Mouse (Mus musculus) CH12.LX (cell line): Measurements from ENCODE around the gene Ermap. TPM values are rescaled to one million over a fixed set of nuclear protein-coding genes. Genes with fewer than 3 reads are reported as not detected.

Experiments
- DNase-seq: peaks from one replicate; pipeline ENCODE4 v3.0.0-alpha.2; 2013; ENCODE audit errors: extremely low read depth
- H3K27ac ChIP-seq: 2 replicates; pipeline ENCODE4 v1.5.1; 2012; ENCODE audit warnings: low read depth, mild to moderate bottlenecking, control low read depth, moderate library complexity; ENCODE audit not compliant: insufficient read depth
- H3K27me3 ChIP-seq: replicated peaks from 2 replicates; pipeline ENCODE3; 2012; ENCODE audit warnings: inconsistent platforms
- H3K36me3 ChIP-seq, 2 experiments: replicated peaks in 1 of 2; 2 replicates each; pipeline versions ENCODE3 to v1.6.1; 2012; ENCODE audit warnings: inconsistent platforms in 1 of 2, low read length in 1 of 2, mild to moderate bottlenecking in 1 of 2, mixed read lengths in 1 of 2, moderate library complexity in 1 of 2; ENCODE audit not compliant: control insufficient read depth in 1 of 2, insufficient read depth in 1 of 2
- H3K4me1 ChIP-seq, 2 experiments: 2 replicates each; pipeline ENCODE4 v1.6.1; 2012; ENCODE audit warnings: inconsistent platforms in 1 of 2, moderate library complexity in 1 of 2; ENCODE audit not compliant: insufficient read depth in 2 of 2, control insufficient read depth in 1 of 2
- H3K4me2 ChIP-seq: 2 replicates; pipeline ENCODE4 v1.6.1; 2012; ENCODE audit warnings: low read depth, mild to moderate bottlenecking, control low read depth; ENCODE audit not compliant: poor library complexity, insufficient read depth, severe bottlenecking
- H3K4me3 ChIP-seq, 3 experiments: fragments of 150-350 bp in 1 of 3; sonication (generic) in 1 of 3; replicated peaks in 1 of 3; 2 replicates each; pipeline versions ENCODE3 to v1.5.1; 2011 to 2012; ENCODE audit warnings: low read depth in 2 of 3, low read length in 2 of 3, mild to moderate bottlenecking in 2 of 3, moderate library complexity in 2 of 3, control low read depth in 1 of 3, improper control_type of control experiment in 1 of 3, inconsistent platforms in 1 of 3, mixed read lengths in 1 of 3; ENCODE audit not compliant: poor library complexity in 1 of 3
- H3K79me2 ChIP-seq: replicated peaks from 2 replicates; pipeline ENCODE4 v1.6.1; 2012; ENCODE audit warnings: mild to moderate bottlenecking, moderate library complexity; ENCODE audit not compliant: control insufficient read depth, poor library complexity, insufficient read depth, severe bottlenecking; ENCODE audit errors: extremely low read depth
- H3K9ac ChIP-seq: 2 replicates; pipeline ENCODE4 v1.6.1; 2012; ENCODE audit warnings: low read depth, mild to moderate bottlenecking, control low read depth, moderate library complexity; ENCODE audit not compliant: insufficient read depth
- H3K9me3 ChIP-seq: replicated peaks from 2 replicates; pipeline ENCODE3; 2012; ENCODE audit warnings: low read length, inconsistent platforms, mixed read lengths
- BHLHE40 ChIP-seq: IDR thresholded peaks from 2 replicates; pipeline ENCODE4 v1.6.1; 2011; ENCODE audit warnings: mild to moderate bottlenecking, low read depth, low read length, improper control_type of control experiment
- CHD1 ChIP-seq: IDR thresholded peaks from 2 replicates; pipeline ENCODE4 v1.6.1; 2012; ENCODE audit warnings: low read depth, low read length, improper control_type of control experiment, inconsistent platforms
- CHD2 ChIP-seq: IDR thresholded peaks from 2 replicates; pipeline ENCODE4 v1.6.1; 2011; ENCODE audit warnings: low read length, improper control_type of control experiment
- CTCF ChIP-seq, 2 experiments: IDR thresholded peaks in 1 of 2; conservative IDR thresholded peaks in 1 of 2; 2 replicates each; pipeline ENCODE4 v1.5.1; 2011 to 2012; ENCODE audit warnings: low read depth in 2 of 2, low read length in 2 of 2, improper control_type of control experiment in 1 of 2, inconsistent platforms in 1 of 2, mild to moderate bottlenecking in 1 of 2, moderate library complexity in 1 of 2
- E2F4 ChIP-seq: IDR thresholded peaks from 2 replicates; pipeline ENCODE4 v1.6.1; 2011; ENCODE audit warnings: low read depth, low read length, improper control_type of control experiment; ENCODE audit not compliant: insufficient replicate concordance
- ETS1 ChIP-seq: conservative IDR thresholded peaks from 2 replicates; pipeline ENCODE4 v1.6.1; 2012; ENCODE audit warnings: low read depth, mild to moderate bottlenecking, inconsistent platforms, low read length, improper control_type of control experiment, moderate library complexity
- GABPA ChIP-seq: IDR thresholded peaks from 2 replicates; pipeline ENCODE4 v1.6.1; 2012; ENCODE audit warnings: low read depth, low read length, improper control_type of control experiment, inconsistent platforms; ENCODE audit not compliant: insufficient replicate concordance
- HCFC1 ChIP-seq: IDR thresholded peaks from 2 replicates; pipeline ENCODE4 v1.6.1; 2012; ENCODE audit warnings: low read depth, mild to moderate bottlenecking, inconsistent platforms, low read length, improper control_type of control experiment
- IRF4 ChIP-seq: IDR thresholded peaks from 2 replicates; pipeline ENCODE4 v1.6.1; 2014; ENCODE audit warnings: low read depth, mild to moderate bottlenecking, inconsistent platforms, low read length, improper control_type of control experiment
- JUN ChIP-seq: IDR thresholded peaks from 2 replicates; pipeline ENCODE4 v1.6.1; 2011; ENCODE audit warnings: low read depth, mild to moderate bottlenecking, low read length, improper control_type of control experiment, moderate library complexity; ENCODE audit not compliant: insufficient read depth
- JUND ChIP-seq: conservative IDR thresholded peaks from 2 replicates; pipeline ENCODE4 v1.6.1; 2011; ENCODE audit warnings: low read depth, low read length, improper control_type of control experiment
- KAT2A ChIP-seq: IDR thresholded peaks from 2 replicates; pipeline ENCODE4 v1.6.1; 2012; ENCODE audit warnings: low read length, improper control_type of control experiment, inconsistent platforms; ENCODE audit not compliant: insufficient replicate concordance
- MAFK ChIP-seq: IDR thresholded peaks from 2 replicates; pipeline ENCODE4 v1.6.1; 2011; ENCODE audit warnings: low read length, improper control_type of control experiment; ENCODE audit not compliant: insufficient replicate concordance
- MEF2A ChIP-seq: IDR thresholded peaks from 2 replicates; pipeline ENCODE4 v1.6.1; 2014; ENCODE audit warnings: low read depth, mild to moderate bottlenecking, inconsistent platforms, low read length, improper control_type of control experiment, borderline replicate concordance
- MXI1 ChIP-seq: IDR thresholded peaks from 2 replicates; pipeline ENCODE4 v1.6.1; 2011; ENCODE audit warnings: mild to moderate bottlenecking, low read depth, low read length, improper control_type of control experiment
- MYC ChIP-seq: IDR thresholded peaks from 2 replicates; pipeline ENCODE4 v1.6.1; 2011; ENCODE audit warnings: low read depth, mild to moderate bottlenecking, improper control_type of control experiment, low read length
- NRF1 ChIP-seq: IDR thresholded peaks from 2 replicates; pipeline ENCODE4 v1.6.1; 2014; ENCODE audit warnings: low read depth, mild to moderate bottlenecking, inconsistent platforms, low read length, improper control_type of control experiment, moderate library complexity
- PAX5 ChIP-seq: IDR thresholded peaks from 2 replicates; pipeline ENCODE4 v1.6.1; 2012; ENCODE audit warnings: low read length, inconsistent platforms, mixed read lengths
- POLR2A ChIP-seq: IDR thresholded peaks from 2 replicates; pipeline ENCODE4 v1.6.1; 2011; ENCODE audit warnings: low read depth, mild to moderate bottlenecking, improper control_type of control experiment, low read length
- POLR2AphosphoS2 ChIP-seq: IDR thresholded peaks from 2 replicates; pipeline ENCODE4 v1.6.1; 2011; ENCODE audit warnings: low read depth, low read length, improper control_type of control experiment
- RAD21 ChIP-seq: IDR thresholded peaks from 2 replicates; pipeline ENCODE4 v1.6.1; 2011; ENCODE audit warnings: low read depth, mild to moderate bottlenecking, low read length, improper control_type of control experiment, moderate library complexity
- RCOR1 ChIP-seq: conservative IDR thresholded peaks from 2 replicates; pipeline ENCODE4 v1.6.1; 2012; ENCODE audit warnings: low read depth, mild to moderate bottlenecking, inconsistent platforms, low read length, improper control_type of control experiment
- SIN3A ChIP-seq: IDR thresholded peaks from 2 replicates; pipeline ENCODE4 v1.6.1; 2012; ENCODE audit warnings: low read length, improper control_type of control experiment, inconsistent platforms
- SMC3 ChIP-seq: IDR thresholded peaks from 2 replicates; pipeline ENCODE4 v1.6.1; 2011; ENCODE audit warnings: low read depth, low read length, improper control_type of control experiment
- TCF12 ChIP-seq: IDR thresholded peaks from 2 replicates; pipeline ENCODE4 v1.6.1; 2014; ENCODE audit warnings: low read depth, mild to moderate bottlenecking, inconsistent platforms, low read length, improper control_type of control experiment
- UBTF ChIP-seq: IDR thresholded peaks from 2 replicates; pipeline ENCODE4 v1.6.1; 2012; ENCODE audit warnings: low read depth, mild to moderate bottlenecking, inconsistent platforms, low read length, improper control_type of control experiment, moderate library complexity
- USF2 ChIP-seq: conservative IDR thresholded peaks from 2 replicates; pipeline ENCODE4 v1.6.1; 2011; ENCODE audit warnings: low read depth, low read length, improper control_type of control experiment
- ZC3H11A ChIP-seq: IDR thresholded peaks from 2 replicates; pipeline ENCODE4 v1.6.1; 2012; ENCODE audit warnings: low read depth, mild to moderate bottlenecking, inconsistent platforms, low read length, improper control_type of control experiment
- ZKSCAN1 ChIP-seq: IDR thresholded peaks from 2 replicates; pipeline ENCODE4 v1.6.1; 2012; ENCODE audit warnings: low read depth, inconsistent platforms, low read length, improper control_type of control experiment, borderline replicate concordance
- ZMIZ1 ChIP-seq: IDR thresholded peaks from 2 replicates; pipeline ENCODE4 v1.6.1; 2012; ENCODE audit warnings: low read depth, mild to moderate bottlenecking, inconsistent platforms, low read length, improper control_type of control experiment
- ZNF384 ChIP-seq: IDR thresholded peaks from 2 replicates; pipeline ENCODE4 v1.6.1; 2012; ENCODE audit warnings: low read depth, low read length, improper control_type of control experiment, inconsistent platforms
- dilution Hi-C: fragments of 300-500 bp; cut with MboI; formaldehyde crosslinking; loops from 2 replicates; pipeline ENCODE4 v1.14.3; 2020; ENCODE audit warnings: low sequenced_read_pairs; ENCODE audit not compliant: extremely low pct_unique_long_range_greater_than_20kb, extremely low pct_ligation_motif_present
- in situ Hi-C: fragments of 300-500 bp; cut with MboI; formaldehyde crosslinking; loops from 3 replicates; pipeline ENCODE4 v1.14.3; 2019; ENCODE audit warnings: low sequenced_read_pairs, low pct_ligation_motif_present, low pct_unique_long_range_greater_than_20kb, mixed read lengths
- polyA plus RNA-seq: library from polyadenylated mRNA; unstranded; fragments of >175 nt; gene quantifications from 2 replicates; pipeline ENCODE4 v1.2.1, GENCODE M21; 2012; ENCODE audit warnings: low read depth; ENCODE audit not compliant: insufficient read length
- total RNA-seq, 2 experiments: library from RNA; depleted of rRNA; stranded (reverse); fragments of 300-350 nt in 1 of 2; fragments of >200 nt in 1 of 2; gene quantifications; 2 replicates each; pipeline ENCODE4 v1.2.3; 2012 to 2014

The Ermap gene
- total and polyA plus RNA-seq, 3 experiments = not detected

DNA sequence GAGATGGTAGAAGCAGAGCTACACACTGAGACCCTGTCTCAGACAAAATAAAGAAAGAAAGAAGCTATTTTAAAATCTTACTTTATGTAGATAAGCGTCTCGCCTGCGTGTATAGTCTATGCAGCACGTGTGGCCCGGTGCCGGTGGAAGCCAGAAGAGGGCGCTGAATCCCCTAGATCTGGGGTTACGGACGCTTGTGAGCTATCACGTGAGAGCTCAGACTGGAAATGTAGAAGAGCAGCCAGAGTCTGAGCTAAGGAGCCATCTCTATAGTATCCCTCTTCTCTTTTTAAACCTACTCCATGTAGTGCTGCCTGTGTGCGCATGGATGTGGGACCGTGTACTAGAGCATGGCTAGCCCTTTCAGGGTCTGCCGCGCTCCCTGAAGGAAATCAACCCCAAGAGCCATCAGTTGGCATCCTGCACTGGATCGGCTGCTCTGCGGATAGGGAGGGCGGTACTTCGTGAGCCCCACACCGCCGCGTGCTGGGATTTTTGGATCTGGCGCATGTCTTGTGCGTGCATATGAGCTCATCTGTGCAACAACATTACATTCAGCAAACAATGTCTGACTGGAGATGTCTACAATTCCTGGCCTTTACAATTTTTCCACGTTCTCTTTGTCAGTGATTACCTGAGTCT, 47.5 kb downstream of the Ermap start:
- no peak for TF ChIP-seq JUND
- no peak for TF ChIP-seq NRF1
- TF ChIP-seq UBTF = no peak
- no peak for TF ChIP-seq RCOR1
- no peak for TF ChIP-seq SIN3A
- no peak for TF ChIP-seq HCFC1
- no peak for TF ChIP-seq MAFK
- peak; percentile 17 for TF ChIP-seq SMC3
- TF ChIP-seq BHLHE40 = peak; percentile 62
- peak in 1 of 2 experiments; percentile 35; a peak in 1 of 4 replicates for TF ChIP-seq CTCF (conservative IDR thresholded peaks at IDR 0.05 in 1 of 2, IDR thresholded peaks at IDR 0.05 in 1 of 2; ENCODE audit: low read depth in 2 of 2, low read length in 2 of 2)
- TF ChIP-seq, all 38 proteins: peak for 3
- in situ Hi-C loops = no loop called here
- DNase-seq = no peak

DNA sequence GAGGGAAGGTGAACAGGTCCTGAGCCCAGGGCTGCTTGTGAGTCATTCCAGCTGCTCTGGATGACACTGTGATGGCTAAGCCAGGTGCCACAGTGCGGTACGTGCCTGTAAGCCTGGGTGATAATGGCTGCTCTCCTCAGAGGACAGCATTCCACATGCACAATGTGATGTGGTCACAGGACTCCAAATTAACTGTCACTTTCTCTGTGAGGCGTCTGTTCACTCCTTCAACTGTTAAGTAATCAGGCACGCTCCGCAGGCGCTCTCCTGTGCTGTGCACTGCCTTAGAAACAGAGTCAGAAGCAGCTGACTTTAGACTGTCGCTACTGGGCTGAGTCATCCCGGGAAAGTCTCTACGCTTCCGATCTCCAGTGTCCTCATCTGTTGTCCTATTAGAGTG, 48.6 kb downstream of the Ermap start:
- Histone ChIP-seq H3K9me3 (peaks cover 4% of the 10 kb centered on the region), H3K27me3 (no peaks in the 10 kb centered on the region), H3K9ac (no peak overlapping the region), H3K4me1 (peaks cover 3 to 9% of the 10 kb centered on the region in 2 experiments; a peak in 3 of 4 replicates), H3K4me2 (no peak overlapping the region; the same call in 1 of the 2 replicates), H3K27ac (no peak overlapping the region), H3K4me3 (no peak overlapping the region), H3K36me3 (peaks cover 14 to 28% of the 10 kb centered on the region in 2 experiments), H3K79me2 (no peaks in the 10 kb centered on the region)
- dilution Hi-C loops (no loop called here), in situ Hi-C loops (no loop called here)
- no peak for DNase-seq
- TF ChIP-seq KAT2A (no peak), NRF1 (no peak), ZKSCAN1 (no peak), RCOR1 (no peak), PAX5 (no peak), IRF4 (peak; percentile 69), USF2 (no peak), CHD1 (no peak), ZMIZ1 (no peak), MXI1 (no peak), POLR2AphosphoS2 (no peak), MYC (no peak), JUN (no peak), HCFC1 (no peak), SIN3A (no peak), ZC3H11A (no peak), JUND (0 out of 2 replicates have a peak, but pooled peaks have one; percentile 22), BHLHE40 (peak; percentile 53; the same call in 1 of the 2 replicates), CTCF (conservative IDR thresholded peaks at IDR 0.05 in 1 of 2, IDR thresholded peaks at IDR 0.05 in 1 of 2; ENCODE audit: low read depth in 2 of 2, low read length in 2 of 2) (no peak), E2F4 (no peak), CHD2 (no peak), ZNF384 (no peak), RAD21 (no peak), ETS1 (0 out of 2 replicates have a peak, but pooled peaks have one; percentile 24), MEF2A (no peak), TCF12 (no peak), POLR2A (no peak), GABPA (no peak)

More for the DNA sequence above, 47.5 kb downstream of the Ermap start:
- no peak overlapping the region for H3K4me3 ChIP-seq
- no peak overlapping the region for H3K4me2 ChIP-seq
- dilution Hi-C loops = no loop called here
- peaks cover 6 to 17% of the 10 kb centered on the region in 2 experiments for H3K36me3 ChIP-seq
- H3K27me3 ChIP-seq = no peaks in the 10 kb centered on the region
- H3K27ac ChIP-seq = no peak overlapping the region
- H3K4me1 ChIP-seq = peaks cover 7 to 10% of the 10 kb centered on the region in 2 experiments; a peak in 3 of 4 replicates
- peaks cover 4% of the 10 kb centered on the region for H3K9me3 ChIP-seq
- no peaks in the 10 kb centered on the region for H3K79me2 ChIP-seq
- no peak overlapping the region for H3K9ac ChIP-seq
